Mouse (Mus musculus) cerebellum, adult 2 months (tissue): ENCODE results near the gene Gm49383. TPM values are rescaled to one million over a fixed set of nuclear protein-coding genes. Genes with fewer than 3 reads are reported as not detected.

Source experiments
- DNase-seq, 2 experiments: peaks; one replicate each; pipeline ENCODE4 v3.0.0; 2021
- H3K27ac ChIP-seq: fragments of 200-500 bp; 2 replicates; pipeline ENCODE4 v1.5.1; 2012; ENCODE audit warnings: low read length, control low read depth, inconsistent platforms; ENCODE audit not compliant: insufficient read depth
- H3K27me3 ChIP-seq: fragments of 200-500 bp; 2 replicates; pipeline ENCODE4 v1.6.1; 2012; ENCODE audit warnings: inconsistent platforms, mild to moderate bottlenecking, low read length, moderate library complexity; ENCODE audit not compliant: control insufficient read depth, insufficient read depth
- H3K4me1 ChIP-seq: fragments of 200-500 bp; 2 replicates; pipeline ENCODE4 v1.6.1; 2011; ENCODE audit warnings: low read length; ENCODE audit not compliant: control insufficient read depth, insufficient read depth
- H3K4me3 ChIP-seq: fragments of 200-500 bp; replicated peaks from 2 replicates; pipeline ENCODE3; 2011; ENCODE audit warnings: mild to moderate bottlenecking, low read depth, low read length, control low read depth; ENCODE audit not compliant: insufficient read depth
- CTCF ChIP-seq: fragments of 200-500 bp; IDR thresholded peaks from 2 replicates; pipeline ENCODE4 v1.5.1; 2011; ENCODE audit warnings: low read depth, mild to moderate bottlenecking, control low read depth, low read length, moderate library complexity, borderline replicate concordance; ENCODE audit not compliant: insufficient read depth
- POLR2A ChIP-seq: fragments of 200-500 bp; IDR thresholded peaks from 2 replicates; pipeline ENCODE4 v1.6.1; 2011; ENCODE audit warnings: low read length, control low read depth, borderline replicate concordance; ENCODE audit not compliant: insufficient read depth
- WGBS: fragments of 180-500 bp; shearing (Covaris S2); methylation state at CpG from one replicate; pipeline ENCODE4 v1.1.7; 2018; 5-methylcytosine and 5-hydroxymethylcytosine counted together
- polyA plus RNA-seq: library from polyadenylated mRNA; depleted of rRNA; stranded (reverse); fragments of >200 nt; gene quantifications from 2 replicates; pipeline ENCODE4 v1.2.3, GENCODE M21; 2012

Gene Gm49383
- polyA plus RNA-seq, 1 experiment = 3.2 TPM

DNA sequence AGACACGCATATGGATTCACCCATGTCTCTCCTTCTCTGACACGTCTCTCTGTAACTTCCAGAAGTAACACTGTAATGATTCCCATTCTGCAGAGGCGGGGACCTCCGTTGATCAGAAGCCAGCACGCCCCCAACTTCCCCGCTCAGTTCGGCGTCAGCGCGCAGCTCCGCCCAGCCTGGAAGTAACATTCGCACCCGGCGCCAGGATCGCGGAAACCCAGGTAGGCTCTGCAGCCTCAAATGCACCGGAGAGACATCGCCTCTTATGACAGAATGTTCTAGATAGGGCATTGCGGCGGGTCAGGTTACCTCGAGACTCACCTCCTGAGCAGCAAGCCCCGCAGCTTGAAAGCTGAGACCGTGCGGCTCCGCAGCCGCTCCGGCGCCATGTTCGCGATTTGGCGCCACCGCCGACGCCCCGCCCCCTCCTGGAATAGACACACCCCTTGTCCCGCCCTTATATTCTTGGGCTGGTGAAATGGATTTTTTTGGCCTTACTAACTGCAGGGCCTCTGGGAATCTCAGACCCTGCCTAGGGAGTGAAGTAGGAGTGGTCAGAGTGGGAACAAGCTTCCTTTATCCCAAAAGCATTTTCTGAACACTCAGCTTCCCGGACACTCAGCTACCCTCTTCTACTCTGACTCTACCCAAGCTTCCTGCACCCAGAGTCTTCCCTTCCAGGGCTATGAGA, 31.0 kb upstream of the Gm49383 start, which contains the start of gene Pole2:
Gene Pole2, minus strand, starts transcription at position 420 of the 691 bp plus-strand sequence.
- Histone ChIP-seq H3K27me3 (no peaks in the 10 kb centered on the region), H3K4me3 (peak within 1 kb of the TSS; percentile 92), H3K4me1 (no peaks in the 10 kb centered on the region), H3K27ac (no peak within 1 kb of the TSS)
- under 1% methylated on average over 37 of the region's 37 CpGs for WGBS
- DNase-seq = peak; percentile 80 to 86
- TF ChIP-seq CTCF = no peak
- TF ChIP-seq POLR2A = peak; percentile 34; the same call in 1 of the 2 replicates

DNA sequence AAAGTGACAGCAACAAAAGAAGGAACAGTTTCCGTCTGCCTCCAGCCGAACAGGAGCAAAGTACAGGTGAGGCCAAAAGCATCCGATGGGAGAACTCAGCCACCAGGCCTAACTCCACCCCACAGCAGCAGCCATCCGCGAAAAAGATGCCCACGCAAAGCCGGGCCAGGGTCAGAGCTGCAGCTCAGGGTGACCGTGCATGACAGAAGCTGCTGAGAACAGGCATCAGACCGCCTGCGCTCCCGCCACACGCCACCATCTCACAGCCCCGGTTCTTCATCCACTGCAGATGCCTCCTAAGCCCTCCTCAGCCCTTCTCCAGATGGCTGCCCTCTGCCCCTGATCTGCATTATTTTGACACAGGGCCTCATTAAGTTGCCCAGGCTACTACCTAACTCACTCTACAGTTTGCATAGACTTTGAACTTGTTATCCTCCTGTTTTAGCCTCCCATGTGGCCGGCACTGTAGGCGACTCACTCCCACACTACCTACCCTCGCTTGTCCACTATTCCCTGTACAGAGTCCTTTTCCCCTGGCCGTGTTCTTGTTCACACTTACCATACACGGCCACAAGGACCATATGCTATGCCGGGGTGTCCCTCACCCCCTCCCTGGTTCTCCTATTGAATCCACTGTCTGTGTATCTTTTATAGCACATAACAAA, 23.8 kb upstream of the Gm49383 start:
- DNase-seq = no peak
- no peaks in the 10 kb centered on the region for H3K27me3 ChIP-seq
- no peak overlapping the region for H3K4me3 ChIP-seq
- H3K4me1 ChIP-seq = no peaks in the 10 kb centered on the region
- no peak for TF ChIP-seq CTCF
- TF ChIP-seq POLR2A = no peak
- no peak overlapping the region for H3K27ac ChIP-seq
- 87% methylated on average over 19 of the region's 19 CpGs for WGBS

DNA sequence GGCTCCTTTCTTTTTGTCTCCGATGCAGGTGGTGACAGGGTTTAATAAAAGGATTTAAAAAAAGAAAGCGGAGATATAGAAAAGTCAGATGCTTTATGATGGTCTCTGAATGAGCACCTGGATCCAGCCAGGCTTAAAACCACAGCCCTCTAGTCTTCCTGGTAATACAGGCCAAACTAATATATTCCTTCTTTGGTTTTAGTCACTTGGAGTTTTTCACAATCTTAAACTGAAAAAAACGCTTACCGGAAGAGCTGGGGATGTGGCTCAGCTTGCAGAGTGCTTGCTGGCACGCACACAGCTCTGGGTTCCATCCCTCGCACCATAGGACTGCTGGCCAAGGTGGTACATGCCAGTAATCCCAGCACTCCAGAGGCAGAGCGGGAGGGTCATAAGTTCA, 19.7 kb upstream of the Gm49383 start:
- Histone ChIP-seq H3K27me3 (no peaks in the 10 kb centered on the region), H3K4me3 (no peak overlapping the region), H3K27ac (no peak overlapping the region), H3K4me1 (no peaks in the 10 kb centered on the region)
- DNase-seq = no peak
- TF ChIP-seq POLR2A (no peak), CTCF (no peak)
- 82% methylated on average over 7 of the region's 7 CpGs for WGBS

DNA sequence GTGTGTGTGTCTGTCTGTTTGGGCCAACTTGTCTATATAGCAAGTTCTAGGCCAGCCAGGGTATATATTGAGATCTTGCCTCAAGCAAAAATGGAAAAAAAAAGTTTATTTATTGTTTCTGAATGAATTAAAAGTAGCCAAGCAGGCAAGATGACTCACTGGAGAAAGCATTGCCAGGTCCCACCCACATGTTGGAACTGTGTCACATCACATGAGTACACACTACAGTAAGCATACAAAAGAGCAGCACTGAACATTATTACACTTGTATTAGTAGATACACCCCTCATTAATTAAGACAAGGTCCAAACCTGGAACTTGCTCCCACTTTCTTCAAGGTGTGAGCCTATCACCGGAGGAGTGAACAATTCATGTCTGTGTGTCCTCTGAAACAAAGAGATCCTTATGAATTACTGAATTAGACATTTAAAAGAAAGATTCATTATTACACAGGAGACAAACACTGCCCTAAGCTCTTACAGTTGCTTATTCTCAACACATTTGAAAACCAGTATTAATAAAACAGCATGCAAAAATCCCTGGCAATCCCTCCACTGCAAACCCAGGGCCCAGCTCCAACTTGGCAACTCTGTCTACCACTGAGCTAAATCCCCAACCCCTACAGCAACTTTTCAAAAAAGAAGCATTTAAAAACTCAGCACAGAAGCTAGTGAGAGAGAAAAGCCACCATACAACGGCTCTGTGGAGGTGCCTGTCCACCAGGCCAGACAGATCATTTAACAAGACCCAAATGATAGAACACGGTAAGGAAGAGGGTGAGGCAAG, 18.3 kb upstream of the Gm49383 start:
- no peaks in the 10 kb centered on the region for H3K27me3 ChIP-seq
- H3K4me3 ChIP-seq = no peak overlapping the region
- TF ChIP-seq CTCF (no peak), POLR2A (no peak)
- H3K4me1 ChIP-seq = no peaks in the 10 kb centered on the region
- H3K27ac ChIP-seq = no peak overlapping the region
- WGBS = 68% methylated on average over 3 of the region's 3 CpGs
- DNase-seq = no peak

DNA sequence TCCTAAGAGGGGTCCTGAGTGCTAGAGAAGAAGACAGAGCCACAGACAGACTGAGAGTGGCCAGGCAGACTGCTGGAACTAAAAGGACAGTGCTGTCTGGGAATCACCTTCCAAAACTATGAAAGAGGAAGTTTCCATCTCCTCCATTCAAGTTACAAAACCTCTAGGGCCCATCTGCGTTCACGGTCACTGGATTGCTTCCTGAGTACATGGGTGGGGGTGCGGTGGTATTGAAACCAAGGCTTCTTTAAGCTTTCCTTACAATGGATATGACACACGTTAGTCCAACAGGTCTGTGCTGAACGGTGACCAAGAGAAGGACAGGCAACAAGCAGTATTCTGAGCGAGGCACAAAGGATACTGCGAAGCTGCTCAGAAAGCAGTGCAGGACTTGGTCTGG, 17.5 kb upstream of the Gm49383 start:
- H3K4me3 ChIP-seq = no peak overlapping the region
- no peaks in the 10 kb centered on the region for H3K27me3 ChIP-seq
- DNase-seq = no peak
- 93% methylated on average over 7 of the region's 7 CpGs for WGBS
- H3K4me1 ChIP-seq = no peaks in the 10 kb centered on the region
- no peak overlapping the region for H3K27ac ChIP-seq
- TF ChIP-seq CTCF = no peak
- no peak for TF ChIP-seq POLR2A

DNA sequence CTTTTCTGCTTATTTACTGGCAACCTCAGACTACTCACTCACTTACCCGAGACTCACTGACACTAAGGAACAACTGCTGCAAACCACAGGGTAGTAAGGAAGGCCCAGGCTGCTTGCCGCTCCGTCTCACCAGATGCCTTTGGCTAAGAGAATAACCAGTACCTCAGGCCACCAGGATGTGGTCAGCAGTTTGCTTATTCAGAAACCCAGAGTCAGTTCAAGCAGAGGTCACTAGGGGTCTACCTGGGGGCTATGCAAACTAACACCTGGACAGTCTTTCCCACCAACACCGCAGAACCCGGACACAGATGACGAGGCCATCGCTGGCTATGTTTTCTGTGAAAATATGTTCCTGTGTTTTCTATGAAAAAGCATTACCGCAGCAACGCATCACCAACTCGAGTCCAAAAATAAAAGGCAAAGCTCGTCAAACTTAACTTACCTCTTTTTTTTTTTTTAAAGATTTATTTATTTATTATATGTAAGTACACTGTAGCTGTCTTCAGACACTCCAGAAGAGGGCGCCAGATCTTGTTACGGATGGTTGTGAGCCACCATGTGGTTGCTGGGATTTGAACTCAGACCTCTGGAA, 16.4 kb upstream of the Gm49383 start:
- no peak overlapping the region for H3K4me3 ChIP-seq
- 95% methylated on average over 13 of the region's 13 CpGs for WGBS
- no peak for TF ChIP-seq POLR2A
- no peak for TF ChIP-seq CTCF
- H3K4me1 ChIP-seq = no peaks in the 10 kb centered on the region
- H3K27ac ChIP-seq = no peak overlapping the region
- DNase-seq = no peak
- no peaks in the 10 kb centered on the region for H3K27me3 ChIP-seq

DNA sequence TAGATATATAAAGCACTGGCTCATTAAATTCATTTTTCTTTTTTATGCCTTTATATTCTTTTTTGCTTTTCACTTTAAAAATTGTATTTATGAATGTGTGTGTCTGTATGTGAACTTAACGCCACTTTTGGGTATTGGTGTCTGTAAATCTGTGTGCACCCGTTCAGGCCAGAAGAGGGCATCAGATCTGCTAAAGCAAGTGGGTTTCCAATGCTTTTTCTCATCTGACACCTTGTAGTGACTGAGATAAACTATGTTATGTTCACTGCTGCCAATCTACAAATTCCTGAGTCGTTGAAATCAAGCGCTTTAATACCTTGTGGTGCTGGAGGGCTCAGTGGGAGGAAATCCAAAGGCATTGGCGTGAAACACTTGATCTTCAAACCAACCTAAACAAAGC, 14.2 kb upstream of the Gm49383 start:
- no peaks in the 10 kb centered on the region for H3K27me3 ChIP-seq
- H3K27ac ChIP-seq = no peak overlapping the region
- H3K4me3 ChIP-seq = no peak overlapping the region
- TF ChIP-seq CTCF (no peak), POLR2A (no peak)
- H3K4me1 ChIP-seq = no peaks in the 10 kb centered on the region
- 77% methylated on average over 5 of the region's 5 CpGs for WGBS
- no peak for DNase-seq
